Mouse (Mus musculus): ENCODE measurements at regions not wholly inside any gene's neighbourhood (a gene's known extent, or its start where the extent isn't known, plus 50 kb on each side); places are given as distances from the start of the nearest gene placed in this dataset.
A peak's percentile ranks its signal among the peaks of the same experiment; 100 is the strongest.
"Not testable (repeated sequence)": the region's sequence is repeated elsewhere in the genome, so short reads cannot be mapped to it uniquely, and the experiment has no call there.

GRCm38 (mm10) chr15:90397691-90398377, 173.7 kb downstream of the Alg10b start:
- no peak for DNase-seq (ENCODE audit: low read depth, low spot score)

DNA sequence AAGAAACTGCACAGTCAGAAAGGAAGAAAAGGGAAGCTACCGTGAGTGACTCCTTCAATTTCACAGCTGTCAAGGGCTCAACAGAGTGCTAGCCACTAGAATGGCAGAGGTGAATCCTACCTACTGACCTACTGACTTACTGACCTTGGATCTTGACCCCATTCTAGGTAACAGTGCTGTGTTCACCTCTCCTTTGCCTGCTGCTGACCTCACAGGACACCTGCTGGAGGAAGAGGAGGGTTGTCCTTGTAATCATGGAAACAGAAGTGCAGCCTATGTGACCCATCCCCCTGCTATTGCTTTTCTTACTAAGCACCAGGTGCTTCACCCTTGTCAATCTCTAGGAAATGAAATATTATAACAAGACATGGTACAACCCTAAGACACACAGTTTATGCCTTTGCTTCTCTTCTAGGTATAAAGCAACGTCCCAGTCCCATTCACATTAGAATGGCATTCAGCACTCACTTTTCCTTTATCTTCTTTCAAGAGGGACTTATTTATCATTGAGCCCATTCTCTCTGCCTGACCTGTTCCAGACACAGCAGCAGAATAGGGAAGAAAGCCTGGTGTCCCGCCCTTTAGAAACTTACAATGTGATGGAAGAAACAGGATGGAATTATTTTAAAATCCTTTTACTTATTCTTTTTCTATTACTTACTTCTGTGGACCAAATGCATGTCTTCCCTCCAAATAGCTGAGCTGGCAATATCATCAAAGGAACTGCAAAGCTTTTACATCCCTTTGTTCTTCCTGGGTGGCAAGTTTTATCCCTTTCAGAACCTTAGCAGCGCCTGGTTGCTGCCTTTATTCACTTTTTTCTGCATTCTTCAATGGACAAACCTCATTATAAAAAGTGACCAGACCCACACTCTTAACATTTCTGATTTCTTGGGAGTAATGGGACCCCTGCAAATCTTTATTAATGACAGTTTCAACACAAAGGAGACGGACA, 176.5 kb downstream of the Alg10b start:
- DNase-seq (ENCODE audit: low read depth, low spot score) = no peak

DNA sequence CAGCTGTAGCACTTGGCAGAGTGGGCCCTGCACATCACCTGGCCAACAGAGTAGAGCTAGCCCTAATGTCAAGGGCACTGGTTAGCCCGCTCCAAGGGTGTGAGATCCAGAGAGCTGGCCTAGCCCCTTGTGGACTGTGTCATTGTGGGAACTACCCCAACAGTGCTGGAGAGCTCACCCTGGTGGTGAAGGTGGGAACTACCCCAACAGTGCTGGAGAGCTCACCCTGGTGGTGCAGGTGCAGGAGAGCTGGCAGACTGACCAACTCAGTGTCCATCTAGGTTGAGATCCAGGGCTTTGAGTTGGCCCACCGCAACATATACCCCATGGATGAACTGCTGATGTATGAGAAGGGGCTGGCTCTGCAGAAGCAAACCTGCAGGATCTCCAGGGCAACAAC, 196.7 kb downstream of the Alg10b start:
- DNase-seq (ENCODE audit: low read depth, low spot score) = peak; percentile 18

DNA sequence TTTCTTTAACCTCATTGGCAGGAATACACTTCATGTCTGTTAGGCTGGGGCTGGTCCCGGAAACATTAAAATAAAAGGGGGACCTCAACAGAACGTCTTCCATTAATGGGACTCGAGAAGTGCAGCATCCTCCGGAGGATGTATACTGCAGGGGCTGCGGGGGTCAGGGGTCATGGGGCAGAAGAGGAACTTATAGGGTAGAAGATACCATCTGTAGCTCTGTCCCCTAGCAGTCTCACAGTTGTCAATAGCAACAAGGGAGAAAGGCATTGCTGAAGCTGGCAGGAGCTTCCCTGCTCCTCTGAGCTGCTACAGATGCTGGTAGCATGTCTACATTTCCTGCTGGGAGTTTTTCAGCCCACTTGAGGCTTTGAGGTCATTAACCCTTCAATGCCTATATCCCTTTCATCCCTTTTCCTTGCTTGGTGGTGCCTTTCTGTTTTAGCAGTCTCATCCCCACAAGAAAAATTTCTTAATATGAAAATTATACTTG, 198.1 kb downstream of the Alg10b start:
- no peak for DNase-seq (ENCODE audit: low read depth, low spot score)

- not testable (repeated sequence) for DNase-seq (ENCODE audit: low read depth, low spot score)
These were observed 206.9 kb downstream of the Alg10b start for GRCm38 (mm10) chr15:90431048-90431447.

DNA sequence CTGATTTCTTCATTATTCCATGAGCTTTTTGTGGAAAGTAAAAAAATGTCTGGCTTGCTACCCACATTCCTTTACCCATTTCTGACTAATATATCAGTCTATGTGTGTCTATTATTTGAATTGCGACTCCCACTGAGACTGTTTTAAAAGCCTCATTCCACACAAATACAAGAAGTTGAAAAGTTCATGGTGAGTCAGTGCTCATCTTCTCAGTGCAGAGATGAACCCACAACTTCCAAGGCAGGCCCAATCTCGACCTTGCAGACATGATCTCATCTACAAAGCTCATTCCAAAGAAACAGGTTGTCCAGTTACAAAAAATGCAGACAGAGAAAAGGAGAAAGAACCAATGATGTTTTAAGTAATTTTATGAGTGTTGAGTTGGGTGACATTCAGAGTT, 208.0 kb downstream of the Alg10b start:
- DNase-seq (ENCODE audit: low read depth, low spot score) = no peak

DNA sequence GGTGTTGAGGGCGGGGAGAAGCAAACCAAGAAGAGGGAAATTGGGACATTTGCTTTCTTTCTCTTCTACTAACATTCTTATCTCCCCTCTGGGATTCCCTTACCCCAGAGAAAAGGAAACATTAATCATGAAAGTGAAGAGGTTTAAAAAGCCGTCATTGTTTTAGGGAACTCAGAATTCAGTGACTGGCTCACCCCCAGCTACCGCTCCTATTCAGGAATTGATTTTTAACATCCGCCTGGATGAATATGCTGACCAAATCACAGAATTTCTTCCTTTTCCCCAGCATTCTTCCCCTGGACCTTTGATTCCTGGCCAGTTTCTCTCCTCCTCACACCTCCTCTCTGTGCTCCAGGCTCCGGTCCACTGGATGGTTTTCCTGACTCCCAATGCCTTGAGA, 211.2 kb downstream of the Alg10b start:
- no peak for DNase-seq (ENCODE audit: low read depth, low spot score)
